Mouse (Mus musculus): ENCODE measurements at regions not wholly inside any gene's neighbourhood (a gene's known extent, or its start where the extent isn't known, plus 50 kb on each side); places are given as distances from the start of the nearest gene placed in this dataset.
"Not testable (repeated sequence)": the region's sequence is repeated elsewhere in the genome, so short reads cannot be mapped to it uniquely, and the experiment has no call there.

DNA sequence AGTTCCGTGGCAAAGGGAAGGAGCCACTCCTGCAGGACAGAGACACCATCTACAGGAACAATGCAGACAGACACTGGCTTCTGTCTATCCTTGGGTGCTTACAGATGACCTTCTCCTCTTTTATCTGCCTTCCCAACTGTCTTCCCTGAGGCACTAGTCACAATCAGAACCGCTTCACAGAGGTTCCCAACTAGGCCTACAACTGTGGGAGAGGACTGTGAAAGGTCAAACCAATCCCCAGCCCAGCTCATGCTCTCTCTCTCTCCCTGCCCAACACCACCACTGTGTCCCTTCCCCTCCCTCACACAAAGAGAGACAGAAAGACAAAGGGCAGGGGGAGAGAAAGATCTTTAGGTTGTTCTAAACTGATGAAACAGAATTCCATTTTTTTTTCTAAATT is 61.3 kb downstream of the Tmem17 start:
- DNase-seq, result no peak
- no peak for TF ChIP-seq CTCF (IDR thresholded peaks at IDR 0.05)
- H3K27ac ChIP-seq, result no peak overlapping the region
- no peak overlapping the region for H3K4me3 ChIP-seq
- intact Hi-C loops (cut with DNase I), result no loop called here

DNA sequence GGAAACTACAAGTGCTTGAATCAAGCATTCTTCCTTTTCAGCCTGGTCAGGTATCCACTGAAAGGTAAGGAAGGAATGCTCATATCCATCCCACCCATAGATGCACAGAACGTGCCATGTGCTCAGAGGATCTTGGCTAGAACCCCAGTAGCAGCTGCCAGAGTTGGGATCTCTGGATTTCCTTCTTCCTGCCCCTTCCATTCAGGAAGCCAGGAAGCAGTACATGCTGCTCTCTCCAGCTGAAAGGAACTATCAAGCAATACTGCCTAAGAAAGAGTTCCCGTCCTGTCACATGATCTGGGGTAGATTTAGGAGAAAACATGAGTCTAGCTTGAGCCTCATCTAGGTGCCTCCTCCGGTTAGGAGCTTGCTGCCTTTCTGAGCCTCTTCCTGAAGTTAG is 61.9 kb downstream of the Tmem17 start:
- Histone ChIP-seq H3K27ac (no peak overlapping the region), H3K4me3 (no peak overlapping the region)
- TF ChIP-seq CTCF (IDR thresholded peaks at IDR 0.05), result no peak
- intact Hi-C loops (cut with DNase I), result no loop called here
- DNase-seq, result no peak

DNA sequence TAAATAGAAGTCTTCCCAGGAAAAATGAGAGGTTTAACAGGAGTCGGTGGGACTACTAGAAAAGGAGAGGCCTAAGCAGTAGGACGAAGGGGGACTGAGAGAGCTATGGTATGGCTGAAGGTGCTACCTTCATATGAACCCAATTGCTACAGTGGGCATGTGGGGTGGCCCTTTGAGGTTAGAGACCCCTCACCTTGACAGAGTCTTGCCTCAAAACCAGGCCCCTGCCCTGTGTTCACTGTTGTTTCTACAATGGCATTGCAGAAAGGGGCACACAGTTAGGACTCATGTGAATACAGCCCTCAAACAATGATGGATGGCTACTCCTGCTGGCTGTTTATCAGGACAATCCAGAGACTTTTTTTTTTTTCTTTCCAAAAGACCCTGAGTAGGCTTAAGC is 62.6 kb downstream of the Tmem17 start:
- intact Hi-C loops (cut with DNase I), result no loop called here
- no peak overlapping the region for H3K27ac ChIP-seq
- no peak for DNase-seq
- no peak overlapping the region for H3K4me3 ChIP-seq
- no peak for TF ChIP-seq CTCF (IDR thresholded peaks at IDR 0.05)

DNA sequence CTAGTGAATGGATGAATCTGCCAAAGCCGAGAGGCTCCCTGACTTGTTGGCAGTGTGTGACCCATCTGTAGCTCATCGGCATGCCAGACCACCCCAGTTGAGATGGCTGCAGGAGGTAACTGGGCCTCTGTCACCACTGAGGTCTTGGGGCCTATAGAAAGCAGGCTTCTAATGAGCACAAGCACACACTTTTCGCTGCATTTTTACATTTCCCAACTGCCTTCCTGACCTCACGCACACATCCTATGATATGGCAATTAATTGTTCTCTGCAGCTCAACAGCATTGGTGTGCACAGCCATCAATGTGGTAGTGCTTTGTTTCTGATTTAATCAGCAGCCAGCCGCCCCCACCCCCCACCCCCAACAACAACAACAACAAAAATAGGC is 72.2 kb downstream of the Tmem17 start:
- intact Hi-C loops (cut with DNase I), result no loop called here
- DNase-seq, result no peak
- Histone ChIP-seq H3K4me3 (peak overlapping the region; percentile 60), H3K27ac (peak overlapping the region; percentile 71; the same call in 1 of the 2 replicates)
- TF ChIP-seq CTCF (IDR thresholded peaks at IDR 0.05), result no peak

DNA sequence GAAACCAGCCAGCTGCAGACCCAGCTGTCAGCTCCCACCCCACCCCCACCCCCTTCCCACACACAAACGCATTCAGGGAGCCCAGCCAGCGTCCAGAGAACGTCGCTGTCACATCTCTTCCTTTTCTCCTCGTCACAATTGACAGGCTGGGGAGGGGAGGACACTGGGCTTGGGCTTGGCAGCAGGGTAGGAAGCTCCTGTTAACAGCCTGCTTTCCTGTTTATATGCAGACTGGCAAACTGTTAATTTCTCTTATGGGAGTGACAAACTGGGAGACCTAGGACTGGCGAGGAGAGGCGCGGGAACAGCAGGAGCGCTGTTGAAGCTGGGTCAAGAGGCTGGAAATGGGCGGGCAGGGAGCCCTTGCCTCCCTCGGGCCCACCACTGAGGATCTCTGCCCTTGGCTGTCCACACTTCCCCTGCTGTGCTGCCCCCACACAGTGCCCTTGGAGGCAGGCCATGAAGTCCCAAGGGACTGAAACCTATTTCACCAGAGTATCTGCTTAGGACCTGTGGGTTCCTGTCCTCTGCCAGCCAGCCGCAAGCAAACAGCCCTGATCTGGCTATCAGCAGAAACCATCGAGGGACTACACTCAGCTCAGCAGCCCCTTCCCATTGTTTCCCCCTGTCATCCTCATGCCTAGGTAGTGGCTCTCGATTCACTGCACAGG is 72.7 kb downstream of the Tmem17 start:
- peak; percentile 53 for DNase-seq
- TF ChIP-seq CTCF (IDR thresholded peaks at IDR 0.05), result no peak
- peak overlapping the region; percentile 71 for H3K27ac ChIP-seq
- H3K4me3 ChIP-seq, result peak overlapping the region; percentile 60
- intact Hi-C loops (cut with DNase I), result no loop called here

DNA sequence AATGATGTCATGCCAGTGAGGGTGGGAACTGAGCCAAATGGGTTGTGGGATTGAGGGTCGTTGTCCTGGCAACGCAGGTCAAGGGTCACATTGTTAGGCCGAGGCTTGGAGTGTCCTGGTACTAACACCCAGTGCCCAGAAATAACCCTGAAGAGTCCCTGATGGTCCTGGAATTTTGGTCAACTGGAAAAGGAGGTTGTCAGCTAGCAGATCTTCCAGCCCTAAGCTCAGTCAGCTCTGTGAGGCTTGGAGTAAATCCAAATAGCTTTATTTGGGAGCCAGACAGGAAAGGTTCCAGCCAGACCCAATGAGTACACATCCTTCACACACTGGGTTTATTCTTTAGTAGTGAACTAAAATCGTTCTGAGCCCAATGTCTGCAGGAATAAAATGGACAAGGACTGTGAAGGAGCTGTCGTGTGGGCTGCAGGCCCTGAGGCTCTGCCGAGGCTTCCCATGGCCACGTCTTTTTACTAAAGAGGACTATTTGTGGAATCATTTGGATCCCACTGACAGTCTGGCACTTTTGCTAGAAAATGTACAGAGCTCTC is 75.9 kb downstream of the Tmem17 start:
- Histone ChIP-seq H3K27ac (peak overlapping the region; percentile 75), H3K4me3 (no peak overlapping the region)
- no peak for DNase-seq
- intact Hi-C loops (cut with DNase I), result no loop called here
- no peak for TF ChIP-seq CTCF (IDR thresholded peaks at IDR 0.05)

DNA sequence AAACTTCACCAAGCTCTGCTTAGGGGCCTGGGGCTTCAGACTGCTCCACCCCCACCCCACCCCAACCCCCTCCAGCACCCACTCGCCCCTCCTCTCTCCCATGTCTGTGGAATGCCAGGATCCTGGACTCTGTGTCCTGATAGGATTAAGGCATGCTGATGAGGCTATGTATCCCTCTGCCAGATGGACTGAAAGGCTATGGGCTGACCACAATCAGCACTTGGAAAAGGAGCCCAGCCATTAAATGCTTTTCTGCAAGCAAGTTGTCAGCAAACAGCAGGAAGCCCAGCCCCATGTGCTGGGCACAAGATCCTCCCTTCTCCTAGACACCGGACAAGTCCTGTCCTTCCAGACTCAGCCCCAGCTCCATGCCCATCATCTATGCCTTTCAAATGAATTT is 76.7 kb downstream of the Tmem17 start:
- intact Hi-C loops (cut with DNase I), result no loop called here
- no peak overlapping the region for H3K4me3 ChIP-seq
- H3K27ac ChIP-seq, result peak overlapping the region; percentile 75
- no peak for DNase-seq
- no peak for TF ChIP-seq CTCF (IDR thresholded peaks at IDR 0.05)

DNA sequence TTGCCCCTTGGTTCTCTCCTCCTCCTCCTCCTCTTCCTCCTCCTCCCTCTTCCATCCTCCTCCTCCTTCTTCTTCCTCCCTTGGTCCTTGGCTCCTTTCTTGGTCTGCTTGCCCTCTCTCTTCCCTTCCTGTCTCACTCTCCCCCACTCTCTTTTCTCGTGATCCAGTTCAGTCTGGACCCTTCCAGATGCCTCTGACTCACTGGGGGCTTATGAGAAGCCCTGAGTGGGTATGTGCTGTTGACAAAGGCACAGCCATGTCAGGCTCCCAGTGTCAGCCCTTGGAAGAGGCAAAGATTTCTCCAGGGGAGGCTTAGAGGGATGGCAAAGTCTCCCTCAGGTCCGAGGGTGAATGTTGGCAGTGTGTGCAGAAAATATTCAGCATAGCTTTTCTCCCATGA is 78.0 kb downstream of the Tmem17 start:
- no peak for DNase-seq
- Histone ChIP-seq H3K4me3 (no peak overlapping the region), H3K27ac (no peak overlapping the region)
- TF ChIP-seq CTCF (IDR thresholded peaks at IDR 0.05), result no peak
- intact Hi-C loops (cut with DNase I), result no loop called here

DNA sequence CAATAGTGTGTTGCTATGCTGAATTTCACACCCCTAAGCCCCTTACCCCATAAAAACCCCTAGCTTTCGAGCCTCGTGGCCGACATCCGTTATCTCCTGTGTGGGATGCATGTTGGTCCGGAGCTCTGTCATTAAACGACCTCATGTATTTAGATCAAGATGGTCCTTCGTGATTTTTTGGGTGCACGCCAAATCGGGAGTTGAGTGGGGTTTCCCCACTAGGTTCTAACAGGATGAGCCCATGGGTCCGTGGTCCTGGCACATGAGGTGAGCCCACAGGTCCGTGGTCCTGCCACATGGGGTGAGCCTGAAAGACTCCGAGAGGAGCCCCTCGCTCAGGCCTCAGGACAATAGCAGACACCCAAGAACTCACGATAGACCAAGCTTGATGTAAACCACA is 79.2 kb downstream of the Tmem17 start:
- DNase-seq; H3K27ac ChIP-seq; H3K4me3 ChIP-seq; intact Hi-C loops (cut with DNase I): not testable (repeated sequence)

DNA sequence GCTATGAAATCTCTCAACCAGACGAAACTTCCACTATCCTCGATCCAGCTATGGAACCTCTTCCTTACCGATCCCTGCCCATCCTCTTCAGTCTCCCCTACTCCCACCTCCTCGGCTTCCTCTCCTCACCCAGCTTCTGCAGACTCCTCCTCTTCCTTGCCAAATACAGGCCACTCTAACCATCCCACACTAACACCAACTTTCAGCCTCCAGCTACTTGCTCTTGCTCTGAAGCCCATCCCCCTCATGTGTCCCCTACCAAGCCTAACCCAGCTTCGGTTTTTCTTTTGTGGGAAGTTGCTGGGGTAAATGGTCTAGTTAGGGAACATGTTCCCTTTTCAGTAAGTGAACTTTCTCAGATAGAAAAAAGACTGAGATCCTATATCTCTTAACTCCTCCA is 80.8 kb downstream of the Tmem17 start:
- no peak overlapping the region for H3K4me3 ChIP-seq
- no peak for DNase-seq
- no peak for TF ChIP-seq CTCF (IDR thresholded peaks at IDR 0.05)
- H3K27ac ChIP-seq, result no peak overlapping the region
- intact Hi-C loops (cut with DNase I), result no loop called here

DNA sequence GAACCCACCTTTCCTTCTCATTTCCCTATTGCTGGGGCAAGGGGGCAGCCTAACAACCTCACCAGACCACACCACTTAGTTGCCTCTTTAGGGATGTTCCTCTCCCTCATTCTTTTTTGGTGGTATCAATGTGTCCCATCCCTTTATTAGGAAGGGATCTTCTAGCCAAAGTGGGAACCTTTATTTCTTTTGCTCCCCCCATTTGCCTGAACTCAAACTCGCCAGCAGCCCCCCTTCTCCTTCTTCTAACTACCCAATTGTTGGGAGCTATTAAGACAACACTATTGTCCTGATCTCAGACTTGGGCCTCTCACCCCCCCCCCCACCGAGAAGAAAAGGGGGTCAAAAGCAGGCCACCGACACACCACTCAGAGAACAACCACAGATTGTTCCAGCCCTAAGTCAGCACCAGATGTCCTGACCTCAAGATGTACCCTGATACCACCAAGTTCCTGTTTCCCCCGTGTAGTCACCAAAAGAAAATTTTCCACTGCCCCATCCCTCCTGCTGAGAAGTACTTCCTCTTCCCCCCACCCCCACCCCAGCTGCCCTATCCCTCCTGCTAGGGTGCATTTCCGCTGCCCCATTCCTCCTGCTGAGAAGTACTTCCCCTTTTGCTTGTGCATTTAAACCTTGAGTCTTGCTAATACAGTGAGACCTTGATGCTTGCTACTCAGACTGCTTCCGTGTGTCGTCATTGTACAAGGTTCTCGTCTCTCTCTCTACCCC is 84.4 kb downstream of the Tmem17 start:
- intact Hi-C loops (cut with DNase I), result no loop called here
- TF ChIP-seq CTCF (IDR thresholded peaks at IDR 0.05), result no peak

DNA sequence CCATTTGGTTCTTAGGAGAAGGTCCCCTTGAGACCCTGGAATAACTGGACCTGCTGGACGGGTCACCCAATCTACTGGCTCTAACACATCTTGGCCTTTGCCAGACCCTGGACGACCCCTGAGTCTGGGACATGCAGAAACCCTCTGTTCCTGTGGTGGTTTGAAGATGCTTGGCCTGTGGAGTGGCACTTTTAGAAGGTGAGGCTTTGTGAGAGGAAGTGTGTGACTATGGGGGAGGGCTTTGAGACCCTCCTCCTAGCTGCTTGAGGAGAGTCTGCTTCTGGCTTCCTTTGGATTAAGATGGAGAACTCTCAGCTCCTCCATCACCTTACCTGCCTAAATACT is 84.9 kb downstream of the Tmem17 start:
- intact Hi-C loops (cut with DNase I), result no loop called here
- no peak for DNase-seq
- H3K27ac ChIP-seq, result no peak overlapping the region
- H3K4me3 ChIP-seq, result no peak overlapping the region
- no peak for TF ChIP-seq CTCF (IDR thresholded peaks at IDR 0.05)

More for the DNA sequence above, 84.4 kb downstream of the Tmem17 start:
- DNase-seq, result no peak
- Histone ChIP-seq H3K4me3 (no peak overlapping the region), H3K27ac (no peak overlapping the region)

DNA sequence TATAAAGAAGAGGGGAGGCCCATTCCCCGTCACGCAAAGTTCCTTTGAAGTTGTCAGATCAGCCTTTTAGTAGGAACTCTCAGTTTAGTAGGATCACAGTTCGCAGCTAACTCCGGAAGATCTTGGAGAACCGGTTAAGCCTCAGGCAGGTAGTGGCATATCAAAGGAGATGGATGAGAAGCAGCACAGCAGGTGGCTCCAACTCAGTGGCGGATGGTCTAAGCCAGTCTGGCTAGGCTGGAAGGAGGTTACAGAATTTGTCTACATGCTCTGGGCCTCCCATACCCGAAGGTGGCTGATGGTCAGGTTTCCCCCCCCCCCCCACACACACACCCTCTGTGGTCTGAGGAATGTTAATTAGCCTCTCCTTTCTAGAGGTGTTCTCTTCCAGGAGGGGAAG is 88.5 kb downstream of the Tmem17 start:
- no peak overlapping the region for H3K4me3 ChIP-seq
- TF ChIP-seq CTCF (IDR thresholded peaks at IDR 0.05), result no peak
- DNase-seq, result no peak
- intact Hi-C loops (cut with DNase I), result no loop called here
- no peak overlapping the region for H3K27ac ChIP-seq

DNA sequence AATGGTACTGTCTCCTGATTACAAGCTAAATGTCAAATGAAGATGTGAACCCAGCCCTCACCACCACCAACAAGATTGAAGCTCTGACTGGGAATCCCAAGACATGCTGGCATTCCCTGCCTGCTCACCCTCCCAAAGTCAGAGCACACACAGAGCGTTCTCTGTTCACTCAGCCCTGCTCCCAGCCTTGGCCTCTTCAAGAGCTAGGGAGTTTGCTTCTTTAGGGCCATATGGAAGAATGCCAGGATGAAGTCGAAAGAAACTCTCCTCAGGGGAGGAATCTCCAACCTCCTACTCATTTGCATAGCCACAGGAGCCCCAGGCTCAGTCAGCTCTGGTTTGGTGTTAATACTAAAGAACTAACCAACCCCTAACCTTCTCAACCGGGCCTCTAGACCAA is 90.1 kb downstream of the Tmem17 start:
- DNase-seq, result no peak
- no peak overlapping the region for H3K27ac ChIP-seq
- TF ChIP-seq CTCF (IDR thresholded peaks at IDR 0.05), result no peak
- H3K4me3 ChIP-seq, result no peak overlapping the region
- intact Hi-C loops (cut with DNase I), result no loop called here

Data from gastrocnemius, adult 2 months (tissue).